ENCODE assay signal across 21 mouse cellular contexts in genomic region chr13:44948320-44949250, GRCm38 (mm10). TPM values are rescaled to one million over a fixed set of nuclear protein-coding genes. Genes with fewer than 3 reads are reported as not detected.
DNase-seq lines count a peak whose midpoint lies in the region; ATAC-seq lines count a peak whose summit lies in the region.
"Had no signal": no experiment of that assay in that cellular context is flagged by ENCODE, and none has a peak within 500 bp of the region (broad histone marks: within the 10 kb centered on the region; RNA-seq: fewer than 3 reads in every experiment).

No protein-coding gene starts in this region.

- no peak overlapping the region for H3K9ac ChIP-seq in kidney, embryonic 16.5 days (replicated peaks; ENCODE audit: low read length)
- H3K9ac ChIP-seq: embryonic facial prominence, embryonic 15.5 days; liver, embryonic 14.5 days had no signal

- no peaks in the 10 kb centered on the region for H3K27me3 ChIP-seq in kidney, embryonic 16.5 days (ENCODE audit: insufficient read depth, low read length)
- H3K27me3 ChIP-seq: embryonic facial prominence, embryonic 15.5 days; forebrain, embryonic 13.5 days; Patski had no signal

- no peaks in the 10 kb centered on the region for H3K36me3 ChIP-seq in kidney, embryonic 16.5 days (ENCODE audit: insufficient read depth, low read length)

- WGBS in kidney, embryonic 16.5 days, result 82% methylated on average over 16 of the region's 16 CpGs

- no peaks in the 10 kb centered on the region for H3K9me3 ChIP-seq in kidney, embryonic 16.5 days (ENCODE audit: low read length)
- H3K9me3 ChIP-seq: embryonic facial prominence, embryonic 15.5 days; forebrain, embryonic 13.5 days; limb, embryonic 10.5 days; midbrain, embryonic 10.5 days had no signal

- DNase-seq in gastrocnemius, adult 18-20 months (ENCODE audit: low spot score), result peak; percentile 27
- no peak for DNase-seq in gastrocnemius, postnatal 4 days (ENCODE audit: low spot score in 2 of 2)
- DNase-seq in left cerebral cortex, adult 18-20 months (ENCODE audit: low spot score in 2 of 2), result peak; percentile 63 to 66
- DNase-seq in left cerebral cortex, postnatal 10 days (ENCODE audit: extremely low spot score in 1 of 2, low spot score in 2 of 2), result no peak
- peak; percentile 23 for DNase-seq in NIH3T3 (ENCODE audit: low read depth)
- peak; percentile 34 to 53 for DNase-seq in heart, postnatal 10 days
- DNase-seq: cerebellum, adult 9-10 months; gastrocnemius, postnatal 14 days; retina, postnatal 1 day; thymus, postnatal 4 days had no signal

- H3K27ac ChIP-seq in kidney, embryonic 16.5 days (ENCODE audit: low read length), result no peak overlapping the region
- H3K27ac ChIP-seq: embryonic facial prominence, embryonic 15.5 days; limb, embryonic 10.5 days; liver, embryonic 14.5 days; stomach, postnatal 0 days had no signal

- intact Hi-C loops in left cerebral cortex, postnatal 10 days (cut with DNase I), result no loop called here
- intact Hi-C loops in heart, postnatal 10 days (cut with DNase I), result no loop called here

- no peak overlapping the region for H3K4me2 ChIP-seq in kidney, embryonic 16.5 days (replicated peaks; ENCODE audit: low read depth, low read length)
- H3K4me2 ChIP-seq: embryonic facial prominence, embryonic 15.5 days had no signal

- H3K4me3 ChIP-seq in kidney, embryonic 16.5 days (ENCODE audit: low read length), result no peak overlapping the region
- H3K4me3 ChIP-seq: embryonic facial prominence, embryonic 15.5 days; forebrain, embryonic 13.5 days; limb, embryonic 10.5 days; midbrain, embryonic 10.5 days had no signal

- peaks cover 4% of the 10 kb centered on the region; the same call in 1 of the 2 replicates for H3K4me1 ChIP-seq in kidney, embryonic 16.5 days (ENCODE audit: insufficient read depth, low read length)

- no peak for ATAC-seq in kidney, embryonic 16.5 days (ENCODE audit: low FRiP score, low TSS enrichment)
- no peak for ATAC-seq in erythroid progenitor cell, adult 5-6 weeks (replicated peaks; ENCODE audit: low FRiP score, poor library complexity, severe bottlenecking)
- ATAC-seq: forebrain, embryonic 13.5 days; inflammation-experienced regulatory T-cells, adult 6 months; lung, postnatal 0 days; Patski had no signal

RNA-seq across cellular contexts. Expression of gene Dtnbp1, which starts 53.4 kb away (rescaled TPM):
- total RNA-seq in gastrocnemius, adult 18-20 months (2021), result 10 to 100 TPM; 66.3 to 78.4 TPM
- 10 to 100 TPM; 35.2 to 37.5 TPM for total RNA-seq in gastrocnemius, postnatal 4 days (2021)
- total RNA-seq in left cerebral cortex, adult 18-20 months (2021), result 10 to 100 TPM; 79.6 to 81.2 TPM
- total RNA-seq in left cerebral cortex, postnatal 10 days (2021), result 10 to 100 TPM; 78.4 to 80.9 TPM
- 10 to 100 TPM; 67.8 to 74.4 TPM for total RNA-seq in heart, postnatal 10 days (2021)
- polyA plus RNA-seq in kidney, embryonic 16.5 days (2015; fragmentation: Nextera tagmentation; extraction: Ambion mirVana), result 75.4 and 81.8 TPM in 2 replicates
- total RNA-seq in erythroid progenitor cell, adult 5-6 weeks (2015; ENCODE audit: low replicate concordance), result 31.7 and 34.4 TPM in 2 replicates
- total RNA-seq in erythroid progenitor cell, adult 5-6 weeks (2017; ENCODE audit: low replicate concordance), result 14.3 and 17.6 TPM in 2 replicates

Comparison
In these comparisons a context has a peak if more than half of its experiments do, and no peak if none do; other contexts are left out.
1. DNase-seq: peak in gastrocnemius, adult 18-20 months (single experiment), left cerebral cortex, adult 18-20 months (2 of 2), NIH3T3 (single experiment) and heart, postnatal 10 days (2 of 2); none in gastrocnemius, postnatal 4 days (0 of 2) and left cerebral cortex, postnatal 10 days (0 of 2).